25 mouse cellular contexts compared by ENCODE assay signal in the genomic region with DNA sequence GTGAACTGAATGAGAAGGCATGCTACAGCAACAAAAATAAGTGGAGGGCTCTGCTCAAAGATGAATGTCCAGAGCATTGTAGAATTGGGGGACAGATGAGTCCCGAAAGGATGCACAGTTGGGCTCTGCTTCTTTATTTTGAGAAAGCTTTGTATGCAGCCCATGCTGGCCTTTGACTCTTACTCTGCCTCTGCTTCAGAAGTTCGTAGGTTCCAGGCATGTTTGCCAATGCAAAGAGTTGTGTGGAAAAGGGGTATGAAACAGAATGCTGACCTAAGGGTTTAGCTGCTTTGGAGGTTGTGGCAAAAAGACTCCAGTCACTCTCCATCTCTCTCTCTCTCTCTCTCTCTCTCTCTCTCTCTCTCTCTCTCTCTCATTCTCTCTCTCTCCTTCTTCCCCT. TPM values are rescaled to one million over a fixed set of nuclear protein-coding genes. Genes with fewer than 3 reads are reported as not detected.
"Had no signal": no experiment of that assay in that cellular context is flagged by ENCODE, and none has a peak within 500 bp of the region (broad histone marks: within the 10 kb centered on the region; RNA-seq: fewer than 3 reads in every experiment).

No protein-coding gene starts in this region.

- H3K9ac ChIP-seq: liver, embryonic 15.5 days; liver, postnatal 0 days; lung, embryonic 15.5 days; midbrain, embryonic 12.5 days; neural tube, embryonic 13.5 days; stomach, embryonic 15.5 days had no signal

- H3K4me3 ChIP-seq: liver, embryonic 15.5 days; lung, embryonic 15.5 days; megakaryocyte, embryonic 14.5 days; midbrain, embryonic 12.5 days; neural tube, embryonic 13.5 days; stomach, embryonic 15.5 days had no signal

- H3K27me3 ChIP-seq: liver, embryonic 15.5 days; lung, embryonic 15.5 days; megakaryocyte, embryonic 14.5 days; midbrain, embryonic 12.5 days; neural tube, embryonic 13.5 days; stomach, embryonic 15.5 days had no signal

- H3K27ac ChIP-seq: liver, embryonic 15.5 days; lung, embryonic 15.5 days; macrophage; midbrain, embryonic 12.5 days; neural tube, embryonic 13.5 days; stomach, embryonic 15.5 days; stomach, postnatal 0 days had no signal

- H3K4me1 ChIP-seq: midbrain, embryonic 12.5 days; neural tube, embryonic 13.5 days; stomach, embryonic 15.5 days had no signal

- H3K9me3 ChIP-seq: liver, embryonic 15.5 days; lung, embryonic 15.5 days; midbrain, embryonic 12.5 days; neural tube, embryonic 13.5 days; stomach, embryonic 15.5 days had no signal

- ATAC-seq: liver, postnatal 0 days; lung, postnatal 0 days; midbrain, embryonic 16.5 days had no signal

- H3K4me2 ChIP-seq: liver, embryonic 15.5 days; lung, embryonic 15.5 days; midbrain, embryonic 12.5 days; neural tube, embryonic 13.5 days; stomach, embryonic 15.5 days had no signal

- DNase-seq: liver, postnatal 0 days; lung, adult 2 months; lung, postnatal 14 days; lung, postnatal 36 days; midbrain, embryonic 14.5 days; right cerebral cortex, postnatal 14 days; thymus, adult 2 months; thymus, postnatal 25 days; thymus, postnatal 4 days had no signal

RNA-seq across cellular contexts. Expression of gene Treh, which starts 31.4 kb away (rescaled TPM):
- total RNA-seq: megakaryocyte progenitor cell, adult 5-6 weeks; monocyte, adult 5-6 weeks; neutrophil, adult 5-6 weeks had no signal
- polyA plus RNA-seq: liver, embryonic 15.5 days; lung, adult 2 months; lung, embryonic 15.5 days; lung, postnatal 0 days; macrophage; midbrain, embryonic 12.5 days; midbrain, embryonic 14.5 days; midbrain, embryonic 16.5 days; neural tube, embryonic 11.5 days; neural tube, embryonic 13.5 days; spleen, adult 2 months; stomach, postnatal 0 days; urinary bladder, adult 2 months had no signal
